Mouse (Mus musculus) retina, postnatal 1 day (tissue): ENCODE data around the gene 1700024G13Rik.

Experiments
- DNase-seq: peaks from one replicate; pipeline ENCODE4 v3.0.0-alpha.2; 2012

1700024G13Rik gene

DNA sequence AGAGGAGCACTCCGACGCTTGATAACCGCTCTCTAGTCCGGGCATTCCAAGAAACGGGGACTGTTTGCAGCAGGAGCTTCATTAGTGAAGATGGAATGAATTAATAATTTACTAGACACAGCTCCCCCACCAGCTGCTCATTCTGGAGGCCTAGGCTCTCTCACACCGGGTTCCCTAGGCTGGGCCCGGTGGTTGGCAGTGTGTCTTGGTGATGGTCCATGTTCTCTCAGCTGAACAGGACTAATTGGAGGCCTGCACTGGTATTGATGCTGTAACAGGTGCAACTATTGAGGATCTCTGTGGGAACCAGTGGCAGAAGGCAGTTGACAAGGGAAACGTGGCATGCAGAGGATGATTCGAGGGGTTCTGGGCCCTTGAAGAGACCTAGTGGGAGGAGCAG, 60.8 kb downstream of the 1700024G13Rik start:
- DNase-seq, result no peak
